In genomic region chr8:70931731-70932130, GRCm38 (mm10) we compare ENCODE assay signal across 28 mouse cellular contexts. TPM values are rescaled to one million over a fixed set of nuclear protein-coding genes. Genes with fewer than 3 reads are reported as not detected.
"Had no signal": no experiment of that assay in that cellular context is flagged by ENCODE, and none has a peak within 500 bp of the region (broad histone marks: within the 10 kb centered on the region; RNA-seq: fewer than 3 reads in every experiment).

No protein-coding gene starts in this region.

- H3K9me3 ChIP-seq: heart, embryonic 12.5 days; hindbrain, embryonic 13.5 days; hindbrain, embryonic 15.5 days; kidney, embryonic 15.5 days; limb, embryonic 10.5 days; limb, embryonic 12.5 days; liver, embryonic 13.5 days; liver, embryonic 15.5 days had no signal

- H3K4me1 ChIP-seq: heart, embryonic 12.5 days; hindbrain, embryonic 13.5 days; hindbrain, embryonic 15.5 days; kidney, embryonic 15.5 days; limb, embryonic 10.5 days; limb, embryonic 12.5 days; liver, embryonic 15.5 days had no signal

- H3K4me2 ChIP-seq: heart, embryonic 12.5 days; hindbrain, embryonic 13.5 days; hindbrain, embryonic 15.5 days; kidney, embryonic 15.5 days; limb, embryonic 12.5 days; liver, embryonic 11.5 days; liver, embryonic 13.5 days; liver, embryonic 15.5 days had no signal

- ATAC-seq: hindbrain, postnatal 0 days; intestine, embryonic 16.5 days; liver, postnatal 0 days had no signal

- H3K9ac ChIP-seq: heart, embryonic 12.5 days; hindbrain, embryonic 13.5 days; hindbrain, embryonic 15.5 days; kidney, embryonic 15.5 days; limb, embryonic 12.5 days; liver, embryonic 13.5 days; liver, embryonic 15.5 days; liver, postnatal 0 days had no signal

- H3K4me3 ChIP-seq: heart, embryonic 12.5 days; hindbrain, embryonic 13.5 days; hindbrain, embryonic 15.5 days; kidney, embryonic 15.5 days; limb, embryonic 10.5 days; limb, embryonic 12.5 days; liver, embryonic 13.5 days; liver, embryonic 15.5 days had no signal

- H3K27ac ChIP-seq: hindbrain, embryonic 13.5 days; hindbrain, embryonic 15.5 days; hindbrain, postnatal 0 days; kidney, embryonic 15.5 days; kidney, postnatal 0 days; limb, embryonic 10.5 days; limb, embryonic 12.5 days; liver, embryonic 13.5 days; liver, embryonic 15.5 days had no signal

- H3K36me3 ChIP-seq: hindbrain, embryonic 15.5 days; kidney, embryonic 15.5 days; liver, embryonic 13.5 days; liver, embryonic 15.5 days had no signal

- DNase-seq: gastrocnemius, postnatal 36 days; heart, adult 18-20 months; heart, postnatal 10 days; heart, postnatal 36 days; kidney, adult 11 months; kidney, adult 2 months; kidney, adult 9 months; kidney, postnatal 14 days; kidney, postnatal 36 days; layer of hippocampus, adult 9-11 months; layer of hippocampus, postnatal 36 days; liver; liver, embryonic 13.5 days; liver, postnatal 0 days had no signal

- H3K27me3 ChIP-seq: heart, embryonic 12.5 days; hindbrain, embryonic 13.5 days; hindbrain, embryonic 15.5 days; kidney, embryonic 15.5 days; limb, embryonic 12.5 days; liver, embryonic 13.5 days; liver, embryonic 15.5 days had no signal

RNA-seq across cellular contexts. Expression of gene Slc5a5, which starts 39.2 kb away (rescaled TPM):
- total RNA-seq: heart, adult 18-20 months; heart, adult 8-10 months; heart, postnatal 36 days; hematopoietic stem cell, adult 5-6 weeks had no signal
- polyA plus RNA-seq: heart, embryonic 14.5 days; liver, embryonic 15.5 days; liver, postnatal 0 days had no signal
